Mouse (Mus musculus) neural tube, embryonic 14.5 days (tissue): Measurements from ENCODE around the gene Prr15l. TPM values are rescaled to one million over a fixed set of nuclear protein-coding genes. Genes with fewer than 3 reads are reported as not detected.

Source experiments
- ATAC-seq: fragments of 200-750 bp; cut with Nextera tagmentation; 2 replicates; pipeline ENCODE4 v1.8.0; 2017; ENCODE audit warnings: low read depth, mild to moderate bottlenecking, moderate TSS enrichment, moderate library complexity
- H3K27ac ChIP-seq: fragments of 300-500 bp; sonication (generic); 2 replicates; pipeline ENCODE4 v1.5.1; 2014; ENCODE audit warnings: low read depth, mild to moderate bottlenecking, control low read depth, low read length, moderate library complexity, mixed read lengths
- H3K27me3 ChIP-seq: fragments of 300-500 bp; sonication (generic); 2 replicates; pipeline ENCODE4 v1.6.1; 2014; ENCODE audit warnings: low read length; ENCODE audit not compliant: control insufficient read depth, insufficient read depth
- H3K36me3 ChIP-seq: fragments of 300-500 bp; sonication (generic); 2 replicates; pipeline ENCODE4 v1.6.1; 2014; ENCODE audit warnings: low read length, mixed read lengths; ENCODE audit not compliant: control insufficient read depth, insufficient read depth
- H3K4me1 ChIP-seq: fragments of 300-500 bp; sonication (generic); 2 replicates; pipeline ENCODE4 v1.6.1; 2014; ENCODE audit warnings: low read length; ENCODE audit not compliant: control insufficient read depth, insufficient read depth
- H3K4me2 ChIP-seq: fragments of 300-500 bp; sonication (generic); 2 replicates; pipeline ENCODE4 v1.6.1; 2014; ENCODE audit warnings: mild to moderate bottlenecking, low read depth, low read length, control low read depth
- H3K4me3 ChIP-seq: fragments of 300-500 bp; sonication (generic); 2 replicates; pipeline ENCODE4 v1.5.1; 2014; ENCODE audit warnings: low read depth, low read length, control low read depth, mixed read lengths
- H3K9ac ChIP-seq: fragments of 300-500 bp; sonication (generic); replicated peaks from 2 replicates; pipeline ENCODE4 v1.6.1; 2014; ENCODE audit warnings: low read depth, mild to moderate bottlenecking, control low read depth, low read length, mixed read lengths
- H3K9me3 ChIP-seq: fragments of 300-500 bp; sonication (generic); 2 replicates; pipeline ENCODE4 v1.6.1; 2016; ENCODE audit warnings: low read length; ENCODE audit not compliant: control insufficient read depth
- WGBS: fragments of 180-500 bp; shearing (Covaris S2); extraction: QIAGEN DNeasy Blood & Tissue Kit; methylation state at CpG from one replicate; pipeline ENCODE4 v1.1.7; 2014; 5-methylcytosine and 5-hydroxymethylcytosine counted together
- polyA plus RNA-seq: library from polyadenylated mRNA; unstranded; fragments of >200 nt; fragmentation: Nextera tagmentation; extraction: Ambion mirVana; gene quantifications from 2 replicates; pipeline ENCODE4 v1.2.1, GENCODE M21; 2014

The Prr15l gene
- polyA plus RNA-seq, 1 experiment from 2014 or later, result 0.36 TPM

DNA sequence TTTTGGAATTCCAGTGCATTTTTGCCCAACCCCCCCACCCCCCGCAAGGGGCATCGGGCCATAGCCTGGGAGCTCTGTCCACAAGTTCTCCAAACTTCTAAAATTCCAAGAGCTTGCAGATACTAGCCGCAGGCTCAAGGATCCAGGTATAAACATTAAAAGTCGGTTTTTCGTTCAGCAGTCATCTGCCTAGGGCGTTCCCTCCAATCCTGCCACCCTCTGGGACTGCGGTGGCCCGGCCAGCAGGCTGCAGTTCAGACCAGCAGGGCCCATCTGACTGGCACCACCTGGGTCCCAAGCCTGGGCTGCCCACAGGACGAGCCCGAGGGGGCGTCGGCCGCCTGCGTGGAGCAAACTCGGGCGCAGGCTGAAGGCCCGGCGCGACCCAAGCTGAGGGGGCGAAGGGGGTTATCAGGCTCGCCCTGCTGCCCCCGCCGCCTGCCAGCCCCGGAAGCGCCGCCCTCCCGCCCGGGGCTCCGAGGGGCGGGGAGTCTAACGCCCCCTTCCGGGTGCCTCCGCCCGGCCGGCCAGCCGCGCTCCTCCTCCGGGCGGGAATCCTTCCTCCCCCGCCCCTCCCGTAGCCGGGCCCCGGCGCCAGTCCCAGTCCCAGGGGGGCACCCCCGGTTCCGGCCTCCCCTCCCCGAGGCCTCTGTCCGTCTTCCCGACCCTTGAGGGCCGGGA lies 49.1 kb downstream of the Prr15l start:
- Histone ChIP-seq H3K9ac (peak overlapping the region; percentile 95), H3K9me3 (no peaks in the 10 kb centered on the region), H3K4me2 (peak overlapping the region; percentile 65), H3K36me3 (no peaks in the 10 kb centered on the region), H3K27me3 (no peaks in the 10 kb centered on the region), H3K27ac (peak overlapping the region; percentile 98), H3K4me1 (peaks cover 25% of the 10 kb centered on the region), H3K4me3 (peak overlapping the region; percentile 85)
- WGBS, result 1% methylated on average over 38 of the region's 50 CpGs
- peak; percentile 74 for ATAC-seq

- WGBS, result under 1% methylated on average over 45 of the region's 45 CpGs
- Histone ChIP-seq H3K9me3 (no peaks in the 10 kb centered on the region), H3K4me2 (peak overlapping the region; percentile 79), H3K9ac (peak overlapping the region; percentile 95), H3K4me1 (peaks cover 20% of the 10 kb centered on the region), H3K4me3 (peak overlapping the region; percentile 85), H3K27ac (peak overlapping the region; percentile 98), H3K36me3 (no peaks in the 10 kb centered on the region), H3K27me3 (no peaks in the 10 kb centered on the region)
- peak; percentile 97 for ATAC-seq
These were observed 49.9 kb downstream of the Prr15l start for GRCm38 (mm10) chr11:96977606-96978400.

- Histone ChIP-seq H3K4me3 (peak overlapping the region; percentile 55), H3K27ac (peak overlapping the region; percentile 84), H3K9ac (peak overlapping the region; percentile 74), H3K4me1 (peaks cover 18% of the 10 kb centered on the region), H3K4me2 (peak overlapping the region; percentile 79), H3K36me3 (no peaks in the 10 kb centered on the region), H3K27me3 (no peaks in the 10 kb centered on the region), H3K9me3 (no peaks in the 10 kb centered on the region)
- WGBS, result 37% methylated on average over 17 of the region's 17 CpGs
- no peak for ATAC-seq
These were observed 50.7 kb downstream of the Prr15l start for GRCm38 (mm10) chr11:96978401-96979246.

- Histone ChIP-seq H3K4me2 (no peak overlapping the region), H3K27ac (no peak overlapping the region), H3K4me1 (peaks cover 18% of the 10 kb centered on the region), H3K36me3 (no peaks in the 10 kb centered on the region), H3K4me3 (no peak overlapping the region), H3K27me3 (no peaks in the 10 kb centered on the region), H3K9me3 (no peaks in the 10 kb centered on the region), H3K9ac (no peak overlapping the region)
- no peak for ATAC-seq
- 88% methylated on average over 7 of the region's 7 CpGs for WGBS
These were observed 51.4 kb downstream of the Prr15l start for GRCm38 (mm10) chr11:96979329-96979728.

DNA sequence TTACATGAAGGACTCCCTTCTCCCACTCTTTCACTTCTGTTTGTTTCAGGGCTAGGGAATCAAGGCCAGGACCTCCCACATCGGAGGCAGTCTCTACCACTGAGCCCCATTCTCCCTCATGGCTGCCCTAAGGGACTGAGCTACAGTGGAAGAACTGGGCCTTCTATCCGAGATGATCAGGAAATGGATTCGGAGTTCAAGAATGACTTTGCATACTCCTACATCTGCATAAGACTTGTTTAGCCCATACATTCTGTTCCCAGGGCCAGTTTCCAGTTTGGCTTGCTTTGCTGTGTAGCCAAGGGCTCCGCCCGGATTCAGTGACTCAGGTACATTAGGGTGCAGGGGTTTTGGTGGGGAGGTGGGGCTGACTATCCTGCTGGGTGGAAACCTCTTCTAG lies 52.1 kb downstream of the Prr15l start:
- H3K4me1 ChIP-seq, result peaks cover 18% of the 10 kb centered on the region
- WGBS, result 83% methylated on average over 5 of the region's 5 CpGs
- H3K27ac ChIP-seq, result no peak overlapping the region
- H3K9ac ChIP-seq, result no peak overlapping the region
- no peak for ATAC-seq
- H3K9me3 ChIP-seq, result no peaks in the 10 kb centered on the region
- H3K27me3 ChIP-seq, result no peaks in the 10 kb centered on the region
- no peak overlapping the region for H3K4me2 ChIP-seq
- no peak overlapping the region for H3K4me3 ChIP-seq
- H3K36me3 ChIP-seq, result no peaks in the 10 kb centered on the region

- Histone ChIP-seq H3K9ac (no peak overlapping the region), H3K36me3 (no peaks in the 10 kb centered on the region)
- WGBS, result 82% methylated on average over 15 of the region's 15 CpGs
These were observed 53.6 kb downstream of the Prr15l start for GRCm38 (mm10) chr11:96981461-96981860.

DNA sequence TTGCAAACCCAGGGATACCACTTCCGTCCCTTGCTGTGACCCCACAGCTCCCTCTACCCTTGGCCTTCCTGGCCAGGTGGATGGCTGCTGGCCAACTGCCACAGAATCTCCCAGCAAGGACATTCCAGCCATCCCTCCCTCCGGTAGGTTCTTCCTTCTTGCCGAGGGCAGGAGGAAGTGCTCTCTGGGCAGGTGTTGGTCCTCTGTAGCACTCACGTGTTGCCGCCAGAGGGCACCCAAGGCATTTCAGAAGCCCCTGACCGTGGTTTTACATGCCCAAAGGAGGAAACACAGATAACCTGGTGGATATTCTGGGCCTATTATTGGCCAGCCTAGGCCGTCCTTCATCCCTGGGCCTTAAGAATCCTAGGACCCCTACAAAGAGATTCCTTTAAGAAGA lies 54.5 kb downstream of the Prr15l start:
- Histone ChIP-seq H3K4me1 (peaks cover 7% of the 10 kb centered on the region), H3K9ac (no peak overlapping the region), H3K27ac (no peak overlapping the region), H3K4me2 (no peak overlapping the region), H3K4me3 (no peak overlapping the region), H3K36me3 (no peaks in the 10 kb centered on the region), H3K9me3 (no peaks in the 10 kb centered on the region), H3K27me3 (no peaks in the 10 kb centered on the region)
- 4% methylated on average over 7 of the region's 7 CpGs for WGBS
- ATAC-seq, result no peak

More at GRCm38 (mm10) chr11:96981461-96981860, 53.6 kb downstream of the Prr15l start:
- Histone ChIP-seq H3K4me2 (no peak overlapping the region), H3K9me3 (no peaks in the 10 kb centered on the region), H3K27ac (no peak overlapping the region), H3K4me1 (peaks cover 10% of the 10 kb centered on the region), H3K4me3 (no peak overlapping the region), H3K27me3 (no peaks in the 10 kb centered on the region)
- no peak for ATAC-seq

DNA sequence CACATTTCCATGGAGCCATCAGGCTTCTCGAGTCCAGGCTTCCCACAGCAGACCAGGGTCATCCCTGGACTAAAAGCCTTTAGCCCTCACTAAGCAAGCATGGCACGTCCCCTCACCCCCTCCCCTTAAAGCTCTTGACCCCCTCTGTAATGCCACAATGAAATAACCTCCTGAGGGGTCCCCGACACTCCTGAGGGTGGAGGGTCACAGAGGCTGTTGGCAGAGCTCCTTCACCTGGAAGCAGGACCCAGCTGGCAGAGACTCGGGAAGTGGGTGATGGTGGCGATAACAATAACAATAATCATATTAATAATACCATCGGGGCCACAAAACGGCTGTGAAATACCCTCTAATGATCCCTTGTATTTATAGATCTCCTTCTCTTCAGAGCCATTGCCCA lies 55.0 kb downstream of the Prr15l start, which contains the start of gene Sp2:
Sp2 (minus strand) TSS at position 101 of the 400 bp plus-strand sequence.
- peaks cover 7% of the 10 kb centered on the region for H3K4me1 ChIP-seq
- H3K27ac ChIP-seq, result no peak within 1 kb of the TSS
- H3K9ac ChIP-seq, result no peak within 1 kb of the TSS
- H3K36me3 ChIP-seq, result no peaks in the 10 kb centered on the region
- no peak for ATAC-seq
- no peaks in the 10 kb centered on the region for H3K27me3 ChIP-seq
- H3K4me3 ChIP-seq, result no peak within 1 kb of the TSS
- H3K4me2 ChIP-seq, result no peak within 1 kb of the TSS
- no peaks in the 10 kb centered on the region for H3K9me3 ChIP-seq
- WGBS, result 32% methylated on average over 7 of the region's 7 CpGs
